Mouse (Mus musculus) testis, postnatal 14 days (tissue): ENCODE data around the gene Il1r1.

Source experiments
- DNase-seq: peaks from one replicate; pipeline ENCODE4 v3.0.0; 2021; ENCODE audit warnings: low spot score

The Il1r1 gene

GRCm38 (mm10) chr1:40231116-40231515 is 6.2 kb downstream of the Il1r1 start:
- DNase-seq, result no peak

GRCm38 (mm10) chr1:40233217-40233616 is 8.3 kb downstream of the Il1r1 start:
- DNase-seq, result no peak

- DNase-seq, result no peak
Observed at GRCm38 (mm10) chr1:40233621-40234020, 8.7 kb downstream of the Il1r1 start.

- no peak for DNase-seq
Observed at GRCm38 (mm10) chr1:40235597-40236249, 10.8 kb downstream of the Il1r1 start.

- DNase-seq, result no peak
Observed at GRCm38 (mm10) chr1:40236694-40237093, 11.8 kb downstream of the Il1r1 start.

- DNase-seq, result no peak
Observed at GRCm38 (mm10) chr1:40237094-40237493, 12.2 kb downstream of the Il1r1 start.

GRCm38 (mm10) chr1:40240353-40241092 is 15.6 kb downstream of the Il1r1 start:
- DNase-seq, result no peak

- DNase-seq, result no peak
Observed at GRCm38 (mm10) chr1:40242717-40243116, 17.8 kb downstream of the Il1r1 start.

- DNase-seq, result no peak
Observed at GRCm38 (mm10) chr1:40243561-40243998, 18.7 kb downstream of the Il1r1 start.

GRCm38 (mm10) chr1:40250425-40250824 is 25.5 kb downstream of the Il1r1 start:
- no peak for DNase-seq

- no peak for DNase-seq
Observed at GRCm38 (mm10) chr1:40252507-40252906, 27.6 kb downstream of the Il1r1 start.

GRCm38 (mm10) chr1:40253940-40254339 is 29.1 kb downstream of the Il1r1 start:
- DNase-seq, result no peak

GRCm38 (mm10) chr1:40254347-40255057 is 29.6 kb downstream of the Il1r1 start:
- DNase-seq, result no peak

GRCm38 (mm10) chr1:40262441-40263121 is 37.7 kb downstream of the Il1r1 start:
- DNase-seq, result no peak

- no peak for DNase-seq
Observed at GRCm38 (mm10) chr1:40263122-40263498, 38.2 kb downstream of the Il1r1 start.

GRCm38 (mm10) chr1:40263679-40264078 is 38.8 kb downstream of the Il1r1 start:
- DNase-seq, result no peak

- no peak for DNase-seq
Observed at GRCm38 (mm10) chr1:40265301-40265835, 40.5 kb downstream of the Il1r1 start.

- peak; percentile 68 for DNase-seq
Observed at GRCm38 (mm10) chr1:40266431-40267260, 41.8 kb downstream of the Il1r1 start.

GRCm38 (mm10) chr1:40267846-40268245 is 43.0 kb downstream of the Il1r1 start:
- DNase-seq, result no peak

GRCm38 (mm10) chr1:40268536-40268935 is 43.7 kb downstream of the Il1r1 start:
- DNase-seq, result no peak

GRCm38 (mm10) chr1:40270415-40270814 is 45.5 kb downstream of the Il1r1 start:
- DNase-seq, result no peak
